Mouse (Mus musculus) left cerebral cortex, adult 11 months (tissue): Measurements from ENCODE around the gene Gm6351.
"Not testable (repeated sequence)": the region's sequence is repeated elsewhere in the genome, so short reads cannot be mapped to it uniquely, and the experiment has no call there.

ENCODE experiments used
- DNase-seq: peaks from one replicate; pipeline ENCODE4 v3.0.0; 2022; ENCODE audit warnings: low spot score

Gene Gm6351

DNA sequence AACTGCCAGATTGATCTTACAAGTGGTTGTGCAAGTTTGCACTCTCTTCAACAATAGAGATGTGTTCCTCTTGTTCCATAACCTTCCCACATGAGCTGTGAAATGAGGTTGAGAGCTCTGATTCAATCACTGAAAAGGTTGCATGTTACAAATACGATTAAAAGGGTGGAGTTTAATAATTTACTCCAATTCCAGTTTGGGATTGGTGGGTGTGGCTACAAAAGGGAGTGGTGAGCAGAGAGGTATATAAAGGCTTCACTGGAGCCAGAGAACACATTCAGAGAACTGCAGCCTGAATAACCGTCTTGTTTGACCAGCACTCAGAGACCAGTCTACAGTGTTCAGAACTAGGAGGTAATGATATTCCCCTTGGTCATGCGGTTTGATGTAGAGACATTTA is at the start of gene Gm6351:
TSS of gene Gm6351 (plus strand) at position 301 of the 400 bp plus-strand sequence.
- not testable (repeated sequence) for DNase-seq

DNA sequence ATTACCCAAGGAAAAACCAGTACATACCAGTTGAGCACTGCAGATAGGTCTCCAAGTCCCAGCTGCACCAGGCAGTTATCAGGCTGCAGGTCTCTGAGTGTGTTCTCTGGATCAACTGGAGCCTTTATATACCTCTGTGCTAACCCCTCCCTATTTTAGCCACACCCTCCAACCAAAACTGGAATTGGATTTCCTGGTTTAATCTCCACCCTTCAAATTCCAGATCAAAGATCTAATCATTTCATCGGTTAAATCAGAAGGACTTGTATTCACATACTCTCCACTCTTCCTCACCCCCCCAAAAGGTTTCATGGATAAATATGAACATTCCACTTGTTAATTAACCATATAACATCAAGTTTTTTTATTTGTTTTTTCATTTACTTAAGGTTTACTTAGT is 5.7 kb upstream of the Gm6351 start, which contains the start of gene BC061212:
TSS of gene BC061212 (minus strand) at position 101 of the 400 bp plus-strand sequence.
- not testable (repeated sequence) for DNase-seq
